Mouse (Mus musculus): ENCODE data around the gene Ube2m.

DNA sequence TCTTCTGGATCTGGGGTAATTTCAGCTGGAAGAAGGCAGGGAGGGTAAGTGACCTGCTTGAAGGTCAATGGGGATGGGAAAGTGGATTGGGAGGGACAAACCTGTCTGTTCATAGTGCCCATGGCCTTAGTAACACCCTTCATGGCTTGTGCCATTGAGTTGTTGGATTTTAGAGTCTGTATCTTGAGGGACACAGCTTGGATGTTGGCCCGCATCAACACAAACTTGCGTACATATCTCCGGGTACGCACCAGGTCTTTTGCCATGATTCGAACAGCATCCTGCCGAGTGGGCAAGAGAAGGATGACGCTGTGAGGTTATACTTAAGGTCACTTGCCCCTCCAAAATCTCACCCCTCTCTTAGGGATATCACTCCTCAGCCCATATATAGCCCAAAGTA is 5.5 kb downstream of the Ube2m start:
- TF ChIP-seq POLR2A (IDR thresholded peaks at IDR 0.05; ENCODE audit: insufficient read depth, low read length) (no peak), CTCF (IDR thresholded peaks at IDR 0.05; ENCODE audit: low read depth, low read length) (no peak), EP300 (IDR thresholded peaks at IDR 0.05; ENCODE audit: insufficient read depth, low read depth, low read length) (no peak)

Data from ES-Bruce4 (cell line).